Mouse (Mus musculus): ENCODE data around the gene Ddx41. TPM values are rescaled to one million over a fixed set of nuclear protein-coding genes. Genes with fewer than 3 reads are reported as not detected.
A peak's percentile ranks its signal among the peaks of the same experiment; 100 is the strongest.

Gene Ddx41
- total RNA-seq, 2 experiments from 2014 or later, result 9.3 to 10.3 TPM

DNA sequence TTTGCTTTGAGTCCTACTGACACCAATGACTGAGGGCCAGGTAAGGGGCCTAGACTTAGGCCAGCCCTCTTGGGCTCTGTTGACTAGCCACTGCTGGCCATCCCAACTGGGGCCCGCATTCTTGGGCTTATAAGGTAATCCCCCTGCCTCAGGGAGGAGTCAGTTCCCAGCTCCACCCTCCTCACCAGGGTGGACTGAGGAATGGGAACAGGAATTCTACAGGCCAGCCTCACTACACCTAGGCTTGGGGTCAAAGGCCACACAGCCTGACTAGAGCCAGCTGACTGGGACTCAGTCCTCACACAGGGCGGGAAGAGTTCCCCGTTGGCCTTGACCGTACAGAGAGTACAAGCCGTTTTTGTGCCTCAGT lies 25.0 kb downstream of the Ddx41 start:
- no peak for DNase-seq
- intact Hi-C loops (cut with DNase I), result no loop called here

DNA sequence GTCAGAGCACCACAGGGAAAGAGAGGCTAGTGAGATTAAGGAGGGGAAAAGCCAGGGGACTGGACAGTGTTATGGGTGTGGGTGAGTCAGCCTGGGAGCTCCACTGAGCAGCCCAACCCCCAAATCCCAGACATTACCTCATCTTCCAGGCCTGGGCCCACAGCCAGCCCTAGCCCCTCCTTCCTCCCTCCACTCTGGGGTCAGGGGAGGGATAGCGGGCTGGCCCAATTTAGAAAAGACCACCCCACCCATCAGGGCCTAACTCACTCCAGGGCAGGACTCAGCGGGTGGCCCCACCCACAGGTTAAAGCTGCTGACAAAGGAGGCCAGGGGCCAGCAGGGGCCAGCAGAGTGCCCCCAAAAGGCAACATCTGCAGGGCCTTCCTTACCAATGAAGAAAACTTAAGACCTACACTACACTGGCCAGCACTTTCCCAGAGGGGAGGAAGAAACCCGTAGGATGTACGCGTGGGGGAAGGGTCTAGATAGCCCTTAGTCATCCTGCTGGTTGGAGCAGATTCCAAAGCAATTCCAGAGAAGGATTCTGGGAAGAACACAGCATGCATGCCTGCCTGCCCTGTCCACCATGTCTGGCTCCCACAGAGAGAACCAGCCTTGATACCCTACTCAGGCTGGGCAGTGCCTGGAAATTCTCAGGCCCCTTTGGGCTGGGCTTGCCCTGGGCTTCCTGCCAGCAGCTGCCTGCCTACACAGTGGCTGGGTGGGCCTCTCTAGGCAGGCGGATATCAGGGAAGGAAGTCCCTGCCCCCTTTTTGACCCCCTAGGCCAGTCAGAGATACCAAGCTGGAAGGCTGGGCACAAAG lies 25.6 kb downstream of the Ddx41 start:
- peak; percentile 84 to 88 for DNase-seq
- intact Hi-C loops (cut with DNase I), result no loop called here

DNA sequence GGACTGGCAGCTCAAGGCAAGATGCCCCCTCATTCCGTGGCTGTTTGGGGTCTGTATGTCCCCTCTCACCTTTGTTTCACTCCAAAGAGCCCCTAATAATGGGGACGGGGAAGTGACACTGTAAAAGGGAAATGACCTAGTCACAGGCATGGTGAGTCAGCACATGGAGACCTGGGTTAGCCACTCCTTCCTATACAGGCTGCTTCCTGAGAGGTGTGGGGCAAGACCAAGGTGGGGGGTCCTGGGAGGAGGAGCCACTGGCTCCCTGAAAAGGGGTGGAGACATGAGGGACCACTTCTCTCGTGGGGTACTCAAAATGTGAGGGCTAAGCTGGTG lies 26.2 kb downstream of the Ddx41 start:
- no peak for DNase-seq
- intact Hi-C loops (cut with DNase I), result no loop called here

DNA sequence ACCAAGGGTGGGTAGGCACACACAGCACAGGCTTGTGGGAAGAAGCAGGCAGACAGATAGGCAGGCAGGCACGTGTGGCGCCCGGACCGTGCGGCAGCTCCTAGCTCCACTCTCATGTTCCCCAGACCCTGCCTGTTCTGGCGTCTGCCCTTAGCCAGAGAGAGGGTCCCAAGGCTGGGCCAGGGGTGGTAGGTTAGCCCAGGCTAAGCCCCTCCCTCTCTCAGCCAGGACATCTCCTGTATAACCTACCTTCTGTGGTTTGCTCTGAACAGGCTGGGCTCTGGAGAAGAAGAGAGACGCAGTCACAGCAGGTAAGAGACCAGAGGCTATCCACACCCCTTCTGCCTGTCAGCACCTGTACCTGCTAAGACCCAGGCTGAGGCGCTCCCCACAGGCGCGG lies 27.9 kb downstream of the Ddx41 start:
- no peak for DNase-seq
- intact Hi-C loops (cut with DNase I), result no loop called here

DNA sequence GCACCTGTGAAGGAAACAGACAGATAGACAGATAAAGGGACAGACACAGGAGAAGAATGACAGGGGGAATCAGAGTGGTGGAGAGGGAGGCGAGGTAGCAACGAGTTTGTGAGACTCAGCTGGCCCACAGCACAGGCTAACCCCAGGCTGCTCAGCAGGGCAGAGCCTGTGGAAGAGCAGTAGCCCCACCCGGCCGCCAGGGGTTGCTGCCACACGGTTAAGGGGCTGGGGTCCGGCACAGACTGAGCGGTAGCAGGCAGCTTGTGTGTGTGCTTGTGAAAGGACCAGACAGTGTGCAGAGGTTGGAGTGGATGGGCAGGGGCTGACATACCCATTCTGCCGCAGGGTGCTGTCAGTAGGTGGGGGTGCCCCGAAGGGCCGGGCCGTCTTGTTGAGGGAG lies 28.6 kb downstream of the Ddx41 start:
- intact Hi-C loops (cut with DNase I), result no loop called here
- DNase-seq, result no peak

DNA sequence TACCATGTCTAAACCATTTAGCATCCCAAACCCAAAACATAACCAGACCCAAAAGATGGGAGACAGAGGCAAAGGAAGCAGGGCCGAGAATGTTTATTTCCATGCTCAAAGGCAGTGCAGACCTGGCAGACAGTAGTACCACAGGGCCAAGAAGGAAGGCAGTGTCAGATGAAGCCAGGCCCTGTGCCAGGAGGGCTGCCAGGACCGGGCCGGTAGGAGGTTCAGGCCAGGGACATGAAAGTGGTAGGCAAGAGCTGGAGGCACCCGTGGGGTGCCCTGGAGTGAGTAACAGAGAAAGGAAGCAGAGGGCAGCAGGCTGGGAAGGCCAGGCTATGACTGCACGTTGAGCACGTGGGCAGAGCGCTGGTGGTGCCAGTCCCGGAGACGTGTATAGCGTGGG lies 29.8 kb downstream of the Ddx41 start:
- intact Hi-C loops (cut with DNase I), result loop anchor here (1.0 kb wide), 1 partner anchor 11 kb away; no protein-coding TSS in a partner anchor
- no peak for DNase-seq

DNA sequence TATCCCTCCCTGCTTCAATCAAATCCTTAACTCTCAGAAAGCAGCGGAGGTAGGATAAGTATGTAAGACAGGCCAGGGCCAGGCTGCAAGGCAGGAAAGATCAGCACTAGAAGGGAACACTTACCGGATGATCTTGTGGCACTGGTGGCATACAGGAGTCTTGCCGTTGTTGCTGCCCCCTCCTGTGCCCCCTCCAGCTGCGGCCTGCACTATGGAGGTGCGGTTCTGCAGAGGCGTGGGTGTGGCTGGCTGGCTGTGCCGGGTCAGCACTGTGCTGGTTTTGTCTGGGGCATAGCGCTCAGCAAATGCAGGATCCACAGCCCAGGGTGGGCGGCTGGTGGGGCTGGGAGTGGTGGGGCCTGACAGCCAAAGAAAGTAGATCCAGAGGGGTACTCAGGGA lies 30.6 kb downstream of the Ddx41 start:
- intact Hi-C loops (cut with DNase I), result loop anchor here (1.0 kb wide), 1 partner anchor 11 kb away; no protein-coding TSS in a partner anchor
- no peak for DNase-seq

DNA sequence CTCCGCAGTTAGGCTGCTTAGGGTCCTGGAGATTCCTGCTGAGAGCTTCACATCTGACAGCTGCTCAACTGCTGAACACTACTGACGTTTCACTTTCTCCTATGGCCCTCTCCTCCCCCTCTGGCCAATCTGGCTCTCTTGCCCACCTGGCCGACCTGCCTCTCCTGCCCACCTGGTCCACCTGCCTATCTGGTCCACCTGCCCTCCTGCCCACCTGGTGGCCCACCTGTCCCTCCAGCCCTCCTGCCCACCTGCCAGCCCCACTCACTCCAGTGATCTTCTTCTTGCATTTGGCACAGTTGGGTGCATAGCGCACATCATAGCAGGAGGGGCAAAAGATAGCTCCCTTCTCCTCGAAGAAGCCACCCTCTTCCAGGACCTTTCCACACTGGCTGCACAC lies 32.1 kb downstream of the Ddx41 start:
- intact Hi-C loops (cut with DNase I), result no loop called here
- no peak for DNase-seq

DNA sequence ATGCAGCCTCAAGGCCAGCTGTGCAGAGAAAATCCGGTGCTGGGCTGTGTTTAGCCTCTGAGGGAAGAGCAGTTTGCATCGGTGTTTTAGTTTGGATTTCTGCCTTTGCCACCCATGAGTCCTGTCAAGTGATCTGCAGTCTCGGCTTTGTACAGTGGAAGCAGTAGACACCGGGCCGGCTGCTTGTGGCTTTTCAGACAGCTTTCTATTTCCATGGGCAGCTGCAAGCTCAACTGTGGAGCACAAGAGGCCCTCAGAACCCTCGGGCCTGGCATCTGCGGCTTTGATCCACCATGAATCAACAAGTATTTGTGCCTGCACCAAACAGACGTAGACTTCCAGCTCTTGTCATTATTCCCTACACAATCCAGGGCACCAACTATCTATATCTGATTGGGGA lies 34.1 kb downstream of the Ddx41 start:
- intact Hi-C loops (cut with DNase I), result no loop called here
- peak in 1 of 2 experiments; percentile 12 for DNase-seq

DNA sequence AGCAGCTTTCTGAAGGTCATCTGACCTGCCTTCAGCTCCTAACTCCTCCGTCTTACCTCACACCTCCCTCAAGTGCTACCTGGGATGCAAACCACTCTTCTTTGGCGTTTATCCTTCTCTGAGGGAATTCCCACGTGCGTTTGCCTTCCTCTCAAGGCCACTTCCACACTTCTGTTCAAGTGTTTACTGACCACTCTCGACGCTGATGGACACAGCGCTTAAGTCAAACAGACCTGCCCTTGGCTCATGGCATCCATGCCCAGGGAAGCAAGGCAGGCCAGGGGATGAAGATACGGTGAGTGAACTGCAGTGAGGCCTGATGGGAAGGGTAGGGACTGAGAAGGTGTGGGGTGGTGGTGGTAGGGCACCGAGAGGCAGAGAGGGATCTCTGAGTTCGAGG lies 35.9 kb downstream of the Ddx41 start:
- intact Hi-C loops (cut with DNase I), result no loop called here

DNA sequence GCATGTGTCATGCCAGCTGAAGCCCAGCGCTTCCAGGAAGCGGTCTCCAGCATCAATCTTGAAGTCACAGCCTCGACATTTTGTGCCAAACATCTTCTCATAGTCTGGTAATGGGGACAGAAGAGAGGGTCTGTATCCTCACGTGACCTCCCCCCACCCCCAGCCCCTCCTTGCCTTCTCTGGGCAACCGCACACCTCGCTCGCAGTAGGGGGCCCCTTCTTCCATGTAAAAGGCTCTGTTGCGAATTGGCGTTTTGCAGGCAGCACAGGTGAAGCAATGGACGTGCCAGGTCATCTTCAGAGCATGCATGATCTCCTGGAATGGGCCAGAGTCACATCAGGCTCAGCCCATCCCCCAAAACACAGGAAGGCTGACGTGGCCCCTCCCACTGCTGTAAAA lies 37.6 kb downstream of the Ddx41 start:
- no peak for DNase-seq
- intact Hi-C loops (cut with DNase I), result no loop called here

More for the DNA sequence above, 35.9 kb downstream of the Ddx41 start:
- DNase-seq, result no peak

DNA sequence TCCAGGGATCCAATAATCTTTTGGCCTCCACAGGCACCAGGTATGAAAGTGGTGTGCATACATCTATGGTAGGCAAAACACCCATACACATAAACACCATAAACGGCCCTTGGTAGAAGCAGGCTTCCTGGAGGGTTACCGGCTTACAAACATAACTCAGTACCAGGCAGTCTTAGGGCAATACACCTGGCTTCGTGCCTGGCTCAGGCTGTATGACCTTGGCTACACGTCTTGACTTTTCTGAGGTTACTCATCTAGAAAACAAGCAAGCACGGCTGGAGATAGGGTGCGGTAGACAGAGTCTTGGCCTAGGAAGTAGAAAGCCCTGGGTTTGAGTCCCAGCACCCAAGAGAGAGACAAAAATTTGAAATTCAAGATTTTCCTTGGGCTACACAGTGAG lies 39.8 kb downstream of the Ddx41 start:
- DNase-seq, result no peak

DNA sequence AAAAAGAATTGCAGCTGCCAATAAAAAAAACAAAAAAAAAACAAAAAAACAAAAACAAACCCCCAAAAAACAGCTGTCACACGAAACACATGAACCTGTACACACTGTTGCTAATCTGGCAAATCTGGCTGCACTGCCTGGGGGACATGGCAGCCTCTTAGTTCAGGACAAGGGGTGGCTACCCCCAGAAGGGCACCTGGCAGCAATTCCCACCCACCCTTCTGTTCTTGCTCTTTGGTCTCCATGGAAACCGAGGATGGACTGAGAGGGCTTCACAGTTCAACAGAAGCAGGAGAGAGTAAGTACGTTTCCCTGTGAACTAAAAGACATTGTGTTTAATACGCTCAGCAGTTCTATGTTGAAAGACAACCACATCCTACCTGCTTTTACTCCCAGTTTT lies 40.8 kb downstream of the Ddx41 start:
- intact Hi-C loops (cut with DNase I), result loop anchor here (1.0 kb wide), 1 partner anchor 11 kb away; no protein-coding TSS in a partner anchor
- no peak for DNase-seq

More for the DNA sequence above, 39.8 kb downstream of the Ddx41 start:
- intact Hi-C loops (cut with DNase I), result no loop called here

DNA sequence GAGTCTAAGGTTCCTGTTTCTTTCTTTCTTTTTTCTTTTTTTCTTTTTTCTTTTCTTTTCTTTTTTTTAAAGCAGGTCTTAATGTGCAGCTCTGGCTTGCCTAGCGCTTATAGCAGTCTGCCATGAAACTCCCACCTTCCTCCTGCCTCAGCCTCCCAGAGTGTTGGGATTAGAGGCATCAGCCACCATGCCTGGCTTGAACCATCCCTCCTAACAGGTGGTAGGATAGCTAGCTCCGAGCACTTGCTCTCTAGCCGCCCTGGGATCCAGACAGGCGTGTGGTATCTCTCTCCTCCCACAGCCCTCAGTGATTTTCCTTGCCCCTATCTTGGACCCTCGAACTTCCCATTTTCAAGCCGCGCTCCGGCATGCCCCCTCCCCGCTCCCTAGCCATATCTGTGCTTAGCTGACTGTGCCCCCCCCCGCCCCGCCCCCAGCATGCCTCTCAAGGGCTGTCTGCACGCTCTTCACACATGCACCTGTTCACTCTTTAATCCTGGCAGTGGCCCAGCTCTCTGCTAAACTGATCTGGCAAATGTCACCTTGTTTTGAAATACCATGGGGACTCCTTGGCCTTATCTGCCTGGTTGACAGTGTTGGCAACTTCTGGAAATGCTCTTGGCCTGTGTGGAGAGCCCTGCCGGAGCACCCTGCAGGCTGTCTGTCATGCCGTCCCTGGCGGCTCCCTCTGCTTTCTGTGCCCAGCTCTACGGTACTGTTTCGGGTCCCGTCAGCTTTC lies 41.4 kb downstream of the Ddx41 start:
- DNase-seq, result peak in 1 of 2 experiments; percentile 50
- intact Hi-C loops (cut with DNase I), result loop anchor here (1.0 kb wide), 1 partner anchor 11 kb away; no protein-coding TSS in a partner anchor

DNA sequence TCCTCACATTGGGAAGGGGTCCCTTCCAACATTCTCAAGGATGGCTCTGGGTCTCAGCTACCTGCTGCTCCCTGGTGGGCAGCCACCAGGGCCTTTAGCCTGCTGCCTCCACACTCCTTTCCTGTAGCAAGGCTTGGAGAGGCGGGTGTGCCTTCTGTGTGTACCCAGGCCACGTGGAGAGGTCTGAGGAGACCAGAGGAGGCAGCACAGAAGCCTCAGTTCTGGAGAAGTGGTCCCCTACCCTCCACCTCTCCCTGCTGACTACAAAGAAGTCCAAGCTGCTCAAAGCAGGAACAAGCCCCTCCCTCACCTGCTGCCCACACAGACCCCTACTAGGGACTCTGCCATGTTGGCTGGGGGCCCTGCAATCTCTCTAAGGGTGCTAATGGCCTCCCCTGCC lies 42.2 kb downstream of the Ddx41 start:
- intact Hi-C loops (cut with DNase I), result no loop called here
- DNase-seq, result no peak

DNA sequence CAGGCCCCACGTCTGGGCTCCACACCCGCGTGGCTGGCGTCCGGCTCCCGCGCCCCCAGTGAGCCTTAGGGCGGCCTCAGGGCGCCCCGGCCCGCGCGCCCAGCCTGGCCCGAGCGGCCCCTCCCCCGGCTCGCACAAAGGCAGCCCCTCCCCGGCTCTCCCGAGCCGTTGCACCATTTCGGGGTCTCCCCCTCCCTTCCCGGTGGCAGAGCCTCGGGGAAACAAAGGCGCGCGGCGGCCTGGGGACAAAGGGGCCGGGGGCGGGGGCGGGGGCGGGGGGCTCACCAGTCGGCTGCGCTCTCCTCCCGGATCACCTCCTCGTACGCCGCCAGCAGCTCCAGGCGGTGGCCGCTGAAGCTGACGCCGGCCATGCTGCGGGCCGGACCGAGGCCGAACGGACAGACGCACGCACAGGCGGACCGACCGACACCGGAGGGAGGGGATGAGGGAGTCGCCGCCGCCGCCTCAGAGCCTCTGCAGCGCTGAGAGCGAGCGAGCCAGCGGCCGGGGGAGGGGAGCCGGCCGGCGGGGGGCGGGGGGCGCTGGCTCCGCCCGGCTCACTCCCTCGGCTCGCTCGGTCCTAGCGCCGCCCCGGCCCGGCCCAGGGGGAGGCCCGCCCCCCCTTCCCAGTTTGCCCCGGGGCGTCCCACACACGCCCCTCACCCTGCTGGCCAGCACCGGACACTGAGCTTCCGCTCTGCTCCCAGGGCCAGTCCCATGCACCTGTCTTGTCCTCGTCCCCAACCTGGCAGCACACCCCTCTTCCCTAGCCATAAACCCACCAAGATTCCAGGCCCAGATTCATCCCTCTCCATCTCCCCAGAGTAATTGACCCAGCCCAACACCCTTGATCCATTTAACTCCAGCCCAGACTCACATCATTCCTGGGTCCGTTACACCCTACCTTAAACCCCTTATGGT lies 48.6 kb downstream of the Ddx41 start, which contains the start of gene Dbn1:
Gene Dbn1, minus strand, starts transcription at position 534 of the 921 bp plus-strand sequence.
- intact Hi-C loops (cut with DNase I), result no loop called here
- no peak for DNase-seq

DNA sequence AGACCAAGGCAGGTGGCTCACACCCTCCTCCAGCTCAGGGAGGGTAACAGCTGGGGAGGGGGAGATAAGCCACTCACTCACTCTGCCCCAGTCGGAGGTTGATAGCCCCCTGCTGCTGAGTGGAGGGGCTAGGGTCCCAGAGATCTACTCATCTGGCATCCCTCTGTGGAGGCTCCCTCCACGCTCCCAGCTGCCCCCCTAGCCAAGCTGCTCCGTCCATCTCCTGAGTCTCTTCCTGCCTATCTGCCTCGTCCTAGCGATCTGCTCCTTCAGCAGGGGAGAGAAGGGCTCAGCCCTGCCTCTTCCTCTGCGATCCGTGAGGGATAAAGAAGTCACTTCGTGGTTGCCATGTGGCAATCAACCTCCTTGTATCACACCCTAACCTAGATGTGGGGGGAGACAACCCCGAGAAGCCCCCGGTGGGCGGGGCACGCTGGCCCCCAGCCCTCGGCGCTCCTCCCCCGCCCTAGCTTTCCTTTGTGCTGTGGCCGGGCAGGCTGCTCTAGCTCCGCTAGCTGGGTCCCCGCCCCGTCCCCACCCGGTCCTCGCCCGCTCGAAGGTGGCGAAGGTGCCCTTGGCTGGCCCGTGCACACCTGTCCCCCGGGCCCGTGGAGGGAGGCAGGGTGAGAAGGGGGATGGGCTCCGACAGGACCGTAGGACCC lies 49.4 kb downstream of the Ddx41 start:
- intact Hi-C loops (cut with DNase I), result no loop called here
- no peak for DNase-seq

DNA sequence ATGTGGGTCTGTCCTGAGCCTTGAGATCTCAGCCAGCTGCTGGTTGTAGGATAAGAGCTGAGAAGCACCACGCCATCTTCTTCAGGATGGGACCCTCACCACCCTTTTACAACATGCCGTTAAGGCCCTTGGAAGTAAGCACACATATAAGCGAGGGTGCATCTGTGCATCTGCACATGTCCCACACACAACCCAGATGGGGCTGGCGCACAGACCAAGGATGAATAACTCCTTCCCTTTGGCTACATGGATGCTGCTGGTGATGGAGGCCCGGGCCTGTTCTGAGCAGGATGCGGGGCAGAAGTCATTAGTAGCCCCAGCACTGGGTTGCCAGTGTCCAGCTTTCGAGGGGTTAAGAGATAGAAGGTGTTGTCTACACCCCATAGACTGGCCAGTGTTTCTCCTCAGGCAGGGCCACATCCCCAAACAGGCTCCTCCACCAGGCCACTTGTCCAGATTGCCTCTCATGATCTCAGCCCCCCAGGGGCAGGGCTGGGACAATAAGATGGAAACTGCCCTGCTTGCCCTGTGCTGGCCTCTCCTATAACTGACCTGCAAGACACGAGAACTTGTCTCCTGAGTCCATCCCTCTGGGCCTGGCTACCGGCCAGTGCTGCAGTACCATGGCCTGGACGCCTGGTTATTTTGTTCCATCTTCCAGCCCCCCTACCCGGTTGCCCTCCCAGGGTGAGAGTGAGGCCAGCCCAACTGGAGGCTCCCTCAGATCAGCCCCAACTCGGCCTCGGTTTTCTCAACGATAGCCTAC lies 50.2 kb downstream of the Ddx41 start:
- intact Hi-C loops (cut with DNase I), result no loop called here
- peak in 1 of 2 experiments; percentile 46 for DNase-seq

DNA sequence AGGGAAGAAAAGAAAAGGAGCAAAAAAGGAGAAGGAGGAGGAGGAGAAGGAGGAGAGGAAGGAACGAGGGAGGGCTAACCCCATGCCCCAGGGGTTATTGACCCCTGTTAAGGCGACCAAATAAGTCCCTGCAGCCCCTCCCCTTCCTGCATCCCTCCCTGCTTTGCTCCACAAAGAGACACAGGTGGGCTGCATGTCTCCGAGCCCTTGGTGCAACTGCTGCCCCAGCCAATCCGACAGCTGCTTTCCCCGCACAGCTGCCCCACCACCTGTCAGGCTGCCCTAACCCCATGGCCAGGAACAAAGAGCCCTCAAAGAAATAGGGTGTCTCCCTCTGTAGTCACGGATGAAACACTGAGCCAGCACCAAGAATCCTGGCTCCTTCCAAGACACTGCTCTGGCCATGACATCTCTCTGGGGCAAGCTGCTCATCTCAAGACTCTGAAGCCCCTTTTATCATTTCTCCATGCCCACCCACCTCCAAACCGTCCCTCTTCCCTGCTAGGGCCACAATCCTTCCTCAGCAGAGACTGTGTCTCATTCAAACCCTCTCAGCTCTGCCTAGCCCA lies 51.9 kb downstream of the Ddx41 start:
- DNase-seq, result no peak
- intact Hi-C loops (cut with DNase I), result no loop called here

Data from gastrocnemius, postnatal 36 days (tissue).